Mouse (Mus musculus): Measurements from ENCODE around the gene Gm4567. TPM values are rescaled to one million over a fixed set of nuclear protein-coding genes. Genes with fewer than 3 reads are reported as not detected.
"Not testable (repeated sequence)": the region's sequence is repeated elsewhere in the genome, so short reads cannot be mapped to it uniquely, and the experiment has no call there.

Gene Gm4567
- polyA plus RNA-seq (2015; fragmentation: Nextera tagmentation; extraction: Ambion mirVana): not detected in 2 replicates

DNA sequence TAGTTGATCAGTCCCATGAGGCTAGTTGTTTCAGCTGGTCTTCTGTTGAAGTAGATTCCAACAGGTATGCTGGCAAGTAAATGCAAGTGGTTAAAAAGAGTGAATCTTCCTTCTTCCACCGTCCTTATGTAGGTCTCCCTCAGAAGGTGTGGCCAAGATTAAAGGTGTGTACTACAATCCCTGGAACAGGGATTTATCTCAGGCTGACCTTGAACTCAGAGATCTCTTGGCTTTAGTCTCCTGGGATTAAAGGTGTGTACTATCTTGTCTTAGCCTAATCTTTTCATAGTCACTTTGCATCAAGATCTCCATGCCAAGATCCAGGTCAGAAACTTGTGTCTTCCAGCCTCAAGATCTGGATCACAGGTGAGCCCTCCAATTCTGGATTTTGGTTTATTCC, at the start of gene Gm4567:
Gene Gm4567 (minus strand): TSS at position 101 of the 400 bp plus-strand sequence.
- not testable (repeated sequence) for H3K4me2 ChIP-seq (replicated peaks); ATAC-seq; H3K4me1 ChIP-seq (replicated peaks); H3K9ac ChIP-seq (replicated peaks); H3K27ac ChIP-seq; H3K4me3 ChIP-seq (replicated peaks); H3K27me3 ChIP-seq; H3K36me3 ChIP-seq; H3K9me3 ChIP-seq
- no CpG with 5 or more reads among the region's 1 CpGs for WGBS

DNA sequence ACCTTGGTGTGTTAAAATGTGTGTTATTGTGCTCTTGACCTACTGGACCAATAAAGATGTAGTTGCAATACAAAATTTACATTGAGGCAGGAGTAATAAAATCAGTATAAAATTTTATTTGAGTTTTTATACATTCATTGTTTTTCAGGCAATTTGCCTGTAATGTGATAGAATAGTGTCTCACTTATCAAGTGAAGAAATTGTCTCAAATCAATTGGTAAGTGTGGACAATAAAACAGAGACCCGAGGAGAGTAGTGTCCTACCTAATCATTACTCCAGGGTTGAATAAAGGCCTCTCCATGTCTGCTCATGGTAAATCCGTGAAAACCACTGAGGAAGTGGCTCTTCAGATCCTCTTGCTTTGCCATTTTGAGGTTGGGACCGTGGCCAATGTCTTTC, 41.9 kb upstream of the Gm4567 start, which contains the start of gene Vmn1r157:
Gene Vmn1r157 (plus strand): TSS at position 301 of the 400 bp plus-strand sequence.
- H3K27me3 ChIP-seq; H3K36me3 ChIP-seq; H3K9me3 ChIP-seq; H3K9ac ChIP-seq (replicated peaks); H3K4me1 ChIP-seq (replicated peaks); H3K4me2 ChIP-seq (replicated peaks); H3K27ac ChIP-seq; ATAC-seq; H3K4me3 ChIP-seq (replicated peaks): not testable (repeated sequence)
- WGBS: 36% methylated on average over 2 of the region's 3 CpGs

DNA sequence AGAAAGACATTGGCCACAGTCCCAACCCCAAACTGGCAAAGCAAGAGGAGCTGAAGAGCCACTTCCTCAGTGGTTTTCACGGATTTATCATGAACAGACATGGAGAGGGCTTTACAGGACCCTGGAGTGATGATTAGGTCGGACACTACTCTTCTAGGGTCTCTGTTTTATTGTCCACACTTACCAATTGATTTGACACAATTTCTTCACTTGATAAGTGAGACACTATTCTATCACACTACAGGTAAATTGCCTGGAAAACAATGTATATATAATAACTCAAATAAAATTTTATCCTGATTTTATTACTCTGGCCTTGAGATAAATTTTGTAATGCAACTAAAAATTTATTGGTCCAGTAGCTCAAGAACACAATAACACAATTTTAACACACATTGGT, 27.3 kb downstream of the Gm4567 start, which contains the start of gene Gm8693:
Gene Gm8693 (minus strand): TSS at position 101 of the 400 bp plus-strand sequence.
- H3K4me3 ChIP-seq (replicated peaks); H3K36me3 ChIP-seq; ATAC-seq; H3K4me2 ChIP-seq (replicated peaks); H3K9ac ChIP-seq (replicated peaks); H3K4me1 ChIP-seq (replicated peaks); H3K27ac ChIP-seq; H3K27me3 ChIP-seq; H3K9me3 ChIP-seq: not testable (repeated sequence)
- WGBS: no CpG with 5 or more reads among the region's 2 CpGs

Other genes starting within 250 kb of the Gm4567 start
- gene Vmn1r151, start 220.0 kb downstream of the Gm4567 start, polyA plus RNA-seq (2015; fragmentation: Nextera tagmentation; extraction: Ambion mirVana): not detected in 2 replicates
- not detected in 2 replicates for gene Vmn1r152, start 196.7 kb downstream of the Gm4567 start, polyA plus RNA-seq (2015; fragmentation: Nextera tagmentation; extraction: Ambion mirVana)
- not detected in 2 replicates for gene Gm8677, start 184.8 kb downstream of the Gm4567 start, polyA plus RNA-seq (2015; fragmentation: Nextera tagmentation; extraction: Ambion mirVana)
- gene Gm4201, start 154.4 kb downstream of the Gm4567 start, polyA plus RNA-seq (2015; fragmentation: Nextera tagmentation; extraction: Ambion mirVana): not detected in 2 replicates
- gene Gm4565, start 131.6 kb downstream of the Gm4567 start, polyA plus RNA-seq (2015; fragmentation: Nextera tagmentation; extraction: Ambion mirVana): not detected in 2 replicates
- not detected in 2 replicates for gene Vmn1r155, start 61.7 kb downstream of the Gm4567 start, polyA plus RNA-seq (2015; fragmentation: Nextera tagmentation; extraction: Ambion mirVana)
- gene Gm8693, start 27.4 kb downstream of the Gm4567 start, polyA plus RNA-seq (2015; fragmentation: Nextera tagmentation; extraction: Ambion mirVana): not detected in 2 replicates
- not detected in 2 replicates for gene Vmn1r157, start 42.0 kb upstream of the Gm4567 start, polyA plus RNA-seq (2015; fragmentation: Nextera tagmentation; extraction: Ambion mirVana)
- not detected in 2 replicates for gene Vmn1r158, start 71.1 kb upstream of the Gm4567 start, polyA plus RNA-seq (2015; fragmentation: Nextera tagmentation; extraction: Ambion mirVana)
- gene Vmn1r159, start 123.9 kb upstream of the Gm4567 start, polyA plus RNA-seq (2015; fragmentation: Nextera tagmentation; extraction: Ambion mirVana): not detected in 2 replicates
- gene Vmn1r160, start 151.5 kb upstream of the Gm4567 start, polyA plus RNA-seq (2015; fragmentation: Nextera tagmentation; extraction: Ambion mirVana): not detected in 2 replicates

Data from midbrain, embryonic 13.5 days (tissue).